Mouse (Mus musculus): Measurements from ENCODE around the gene Stbd1. TPM values are rescaled to one million over a fixed set of nuclear protein-coding genes. Genes with fewer than 3 reads are reported as not detected.

Gene Stbd1
- total and polyA plus RNA-seq, 2 experiments from 2014 or later, result 83.8 to 143 TPM

- ATAC-seq (ENCODE audit: insufficient read depth, low read depth), result no peak
- 87% methylated on average over 3 of the region's 3 CpGs for WGBS
- no peak overlapping the region for H3K9ac ChIP-seq (replicated peaks; ENCODE audit: low read depth, low read length)
- no peaks in the 10 kb centered on the region for H3K4me1 ChIP-seq (ENCODE audit: control insufficient read depth, insufficient read depth)
- H3K36me3 ChIP-seq (replicated peaks; ENCODE audit: control insufficient read depth, insufficient read depth, low read length), result no peaks in the 10 kb centered on the region
- no peak overlapping the region for H3K4me3 ChIP-seq (ENCODE audit: low read depth, low read length)
- no peak for DNase-seq (ENCODE audit: low spot score)
- no peak overlapping the region for H3K27ac ChIP-seq (ENCODE audit: low read depth)
- no peaks in the 10 kb centered on the region for H3K9me3 ChIP-seq (replicated peaks; ENCODE audit: control insufficient read depth, low read length)
- H3K27me3 ChIP-seq (ENCODE audit: control insufficient read depth, insufficient read depth, low read length), result no peaks in the 10 kb centered on the region
- no peak for TF ChIP-seq CTCF (IDR thresholded peaks at IDR 0.05; ENCODE audit: low read depth)
- TF ChIP-seq EP300 (IDR thresholded peaks at IDR 0.05; ENCODE audit: low read depth), result no peak
- H3K4me2 ChIP-seq (ENCODE audit: low read depth, low read length), result no peak overlapping the region
Measured at GRCm38 (mm10) chr5:92640861-92641260, 38.0 kb downstream of the Stbd1 start.

Other genes starting within 250 kb of the Stbd1 start
- gene Nup54, start 167.8 kb upstream of the Stbd1 start, total RNA-seq (2014; rRNA removed; ENCODE audit: low replicate concordance), result 14.2 and 35.0 TPM in 2 replicates
- 21.1 and 22.0 TPM in 2 replicates for gene Nup54, start 167.8 kb upstream of the Stbd1 start, polyA plus RNA-seq (2015; fragmentation: Nextera tagmentation; extraction: Ambion mirVana)
- 121 and 148 TPM in 2 replicates for gene Scarb2, start 96.2 kb upstream of the Stbd1 start, total RNA-seq (2014; rRNA removed; ENCODE audit: low replicate concordance)
- gene Scarb2, start 96.2 kb upstream of the Stbd1 start, polyA plus RNA-seq (2015; fragmentation: Nextera tagmentation; extraction: Ambion mirVana), result 26.0 and 28.9 TPM in 2 replicates
- gene Fam47e, start 48.0 kb upstream of the Stbd1 start, total RNA-seq (2014; rRNA removed; ENCODE audit: low replicate concordance), result not detected in 2 replicates
- gene Fam47e, start 48.0 kb upstream of the Stbd1 start, polyA plus RNA-seq (2015; fragmentation: Nextera tagmentation; extraction: Ambion mirVana), result 0.51 TPM in 1 of 2 replicates, not detected in the other
- 1.7 TPM in 1 of 2 replicates, not detected in the other for gene Ccdc158, start 72.2 kb downstream of the Stbd1 start, total RNA-seq (2014; rRNA removed; ENCODE audit: low replicate concordance)
- 0.27 and 0.45 TPM in 2 replicates for gene Ccdc158, start 72.2 kb downstream of the Stbd1 start, polyA plus RNA-seq (2015; fragmentation: Nextera tagmentation; extraction: Ambion mirVana)
- 72.4 and 76.9 TPM in 2 replicates for gene Shroom3, start 80.4 kb downstream of the Stbd1 start, total RNA-seq (2014; rRNA removed; ENCODE audit: low replicate concordance)
- gene Shroom3, start 80.4 kb downstream of the Stbd1 start, polyA plus RNA-seq (2015; fragmentation: Nextera tagmentation; extraction: Ambion mirVana), result 11.6 and 13.3 TPM in 2 replicates

Data from heart, postnatal 0 days (tissue).